Mouse (Mus musculus) olfactory bulb, adult 2 months (tissue): Measurements from ENCODE around the gene Gna15. TPM values are rescaled to one million over a fixed set of nuclear protein-coding genes. Genes with fewer than 3 reads are reported as not detected.

Source experiments
- H3K27ac ChIP-seq: fragments of 200-500 bp; 2 replicates; pipeline ENCODE4 v1.5.1; 2012; ENCODE audit warnings: low read depth, low read length; ENCODE audit not compliant: insufficient read depth
- H3K4me1 ChIP-seq: fragments of 200-500 bp; 2 replicates; pipeline ENCODE4 v1.6.1; 2012; ENCODE audit warnings: low read length; ENCODE audit not compliant: control insufficient read depth, insufficient read depth
- H3K4me3 ChIP-seq: fragments of 200-500 bp; 2 replicates; pipeline ENCODE4 v1.5.1; 2012; ENCODE audit warnings: mild to moderate bottlenecking, low read depth, low read length, moderate library complexity; ENCODE audit not compliant: insufficient read depth
- CTCF ChIP-seq: fragments of 200-500 bp; IDR thresholded peaks from 2 replicates; pipeline ENCODE4 v1.5.1; 2012; ENCODE audit warnings: low read depth, mild to moderate bottlenecking, low read length, moderate library complexity; ENCODE audit not compliant: insufficient read depth
- POLR2A ChIP-seq: fragments of 200-500 bp; IDR thresholded peaks from 2 replicates; pipeline ENCODE4 v1.6.1; 2012; ENCODE audit warnings: mild to moderate bottlenecking, low read depth, low read length, moderate library complexity; ENCODE audit not compliant: insufficient read depth
- WGBS: fragments of 180-500 bp; shearing (Covaris S2); methylation state at CpG from one replicate; pipeline ENCODE4 v1.1.7; 2018; 5-methylcytosine and 5-hydroxymethylcytosine counted together
- polyA plus RNA-seq: library from polyadenylated mRNA; stranded (reverse); fragments of >200 nt; gene quantifications from 2 replicates; pipeline ENCODE4 v1.2.4, GENCODE M21; 2012; ENCODE audit warnings: low replicate concordance; ENCODE audit not compliant: missing spikeins, insufficient read depth, insufficient read length

Gna15 gene
- polyA plus RNA-seq, 1 experiment, result not detected

- 50% methylated on average over 11 of the region's 11 CpGs for WGBS
- peaks cover 39% of the 10 kb centered on the region for H3K4me1 ChIP-seq
- H3K27ac ChIP-seq, result no peak overlapping the region
- no peak overlapping the region for H3K4me3 ChIP-seq
- TF ChIP-seq CTCF (no peak), POLR2A (no peak)
Measured at GRCm38 (mm10) chr10:81460951-81461350, 63.1 kb downstream of the Gna15 start.

DNA sequence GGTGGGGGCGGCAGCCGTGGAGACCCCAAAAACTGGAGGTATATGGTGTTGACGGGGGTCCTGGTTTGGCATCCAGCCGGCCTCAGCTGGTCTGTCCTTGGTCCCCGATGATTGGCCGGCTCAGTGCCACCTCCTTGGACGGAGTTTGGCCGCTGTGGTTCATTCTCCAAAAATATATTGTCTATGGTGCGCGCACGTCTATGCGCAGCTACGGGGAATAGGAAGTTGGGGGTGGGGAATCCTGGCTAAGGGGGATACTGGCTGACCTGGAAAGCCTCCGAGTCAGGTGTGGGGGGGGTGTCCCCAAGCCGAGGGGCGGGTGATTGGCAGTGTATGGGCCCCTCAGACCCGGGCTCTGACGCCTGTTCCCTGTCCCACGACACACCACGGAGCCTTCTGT, 63.6 kb downstream of the Gna15 start:
- TF ChIP-seq CTCF (no peak), POLR2A (no peak)
- Histone ChIP-seq H3K4me1 (peaks cover 41% of the 10 kb centered on the region), H3K27ac (no peak overlapping the region), H3K4me3 (no peak overlapping the region)
- WGBS, result 40% methylated on average over 20 of the region's 20 CpGs

- Histone ChIP-seq H3K4me3 (no peak overlapping the region), H3K4me1 (peaks cover 34% of the 10 kb centered on the region), H3K27ac (no peak overlapping the region)
- WGBS, result 69% methylated on average over 21 of the region's 21 CpGs
- no peak for TF ChIP-seq POLR2A
- TF ChIP-seq CTCF, result no peak
Measured at GRCm38 (mm10) chr10:81459399-81459798, 64.6 kb downstream of the Gna15 start.

- 71% methylated on average over 6 of the region's 6 CpGs for WGBS
- Histone ChIP-seq H3K4me1 (peaks cover 31% of the 10 kb centered on the region), H3K4me3 (no peak overlapping the region), H3K27ac (no peak overlapping the region)
- TF ChIP-seq POLR2A (no peak), CTCF (no peak)
Measured at GRCm38 (mm10) chr10:81458267-81458666, 65.8 kb downstream of the Gna15 start.

DNA sequence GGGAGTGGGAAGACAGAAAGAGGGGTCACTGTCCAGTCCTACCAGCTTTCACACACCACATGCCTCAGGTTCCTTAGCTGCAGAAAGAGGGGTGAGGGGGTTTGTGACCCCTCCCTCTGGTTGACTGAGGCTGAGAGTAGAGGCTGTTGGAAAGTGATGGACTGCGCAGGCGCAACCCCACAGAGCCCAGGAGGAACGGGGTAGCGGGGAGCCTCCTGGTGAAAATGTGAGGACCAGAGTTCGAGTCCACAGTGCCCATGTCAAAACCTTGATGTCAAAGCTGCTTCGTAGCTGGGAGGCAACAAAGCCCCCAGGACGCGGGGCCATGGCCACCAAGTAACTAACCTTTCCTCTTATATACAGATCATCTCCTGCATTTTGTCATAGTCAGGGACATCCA, 66.4 kb downstream of the Gna15 start:
- H3K27ac ChIP-seq, result no peak overlapping the region
- no peak overlapping the region for H3K4me3 ChIP-seq
- no peak for TF ChIP-seq CTCF
- no peak for TF ChIP-seq POLR2A
- peaks cover 37% of the 10 kb centered on the region for H3K4me1 ChIP-seq
- WGBS, result 81% methylated on average over 8 of the region's 8 CpGs

DNA sequence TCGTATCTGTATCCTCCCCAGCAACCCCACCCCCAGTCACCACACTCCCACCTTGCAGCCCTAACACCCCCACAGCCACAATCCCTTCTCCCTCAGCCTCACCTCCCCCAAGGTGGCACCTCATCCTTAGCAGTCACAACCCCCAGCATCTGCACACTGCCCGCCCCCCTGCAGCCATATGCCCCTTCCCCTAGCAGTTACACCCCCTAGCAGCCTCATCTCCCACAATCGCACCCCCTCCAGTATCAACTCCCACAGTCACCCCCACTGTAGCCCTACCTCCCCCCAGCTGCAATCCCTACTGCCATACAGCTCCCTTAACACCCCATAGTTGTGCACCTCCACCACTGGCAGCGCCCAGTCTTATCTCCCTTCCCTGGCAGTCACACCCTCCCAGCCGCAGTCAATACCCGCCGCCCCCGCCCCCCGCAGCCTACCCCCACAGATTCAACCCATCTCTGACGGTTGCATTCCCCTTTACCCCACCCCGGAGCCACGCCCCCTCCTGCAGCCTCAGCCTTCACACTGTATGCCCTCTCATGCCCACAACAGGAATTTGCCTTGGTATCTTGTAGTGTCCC, 67.0 kb downstream of the Gna15 start:
- TF ChIP-seq CTCF (no peak), POLR2A (no peak)
- Histone ChIP-seq H3K4me3 (no peak overlapping the region), H3K4me1 (peaks cover 43% of the 10 kb centered on the region), H3K27ac (no peak overlapping the region)
- WGBS, result 31% methylated on average over 12 of the region's 12 CpGs

- Histone ChIP-seq H3K27ac (no peak within 1 kb of the TSS), H3K4me3 (no peak within 1 kb of the TSS), H3K4me1 (peaks cover 33% of the 10 kb centered on the region)
- TF ChIP-seq POLR2A (no peak), CTCF (no peak)
- WGBS, result 57% methylated on average over 28 of the region's 28 CpGs
Measured at GRCm38 (mm10) chr10:81455181-81455895, 68.7 kb downstream of the Gna15 start, which contains the start of gene Nfic. Nfic (minus strand) TSS chr10:81455635.

DNA sequence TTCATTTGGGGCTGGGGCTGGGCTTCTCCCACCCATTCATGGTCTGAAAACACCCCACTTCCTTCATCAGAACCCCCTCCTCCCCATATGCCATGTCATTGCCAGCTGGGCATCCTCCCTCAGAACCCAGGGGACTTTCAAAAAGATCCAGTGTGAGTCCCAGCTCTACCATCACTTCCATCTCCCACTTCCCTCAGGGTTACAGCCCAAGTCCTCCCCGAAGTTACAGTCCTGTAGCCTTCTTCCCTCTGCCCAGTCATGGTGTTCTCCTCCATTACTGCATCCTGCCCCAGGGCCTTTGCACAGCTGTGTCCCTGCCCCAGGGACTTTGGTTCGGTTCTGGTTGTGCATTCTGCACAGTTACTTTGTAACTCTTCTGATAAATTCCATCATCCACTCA, 69.9 kb downstream of the Gna15 start:
- Histone ChIP-seq H3K27ac (no peak overlapping the region), H3K4me3 (no peak overlapping the region), H3K4me1 (peaks cover 30% of the 10 kb centered on the region)
- WGBS, result 81% methylated on average over 2 of the region's 2 CpGs
- no peak for TF ChIP-seq CTCF
- no peak for TF ChIP-seq POLR2A

DNA sequence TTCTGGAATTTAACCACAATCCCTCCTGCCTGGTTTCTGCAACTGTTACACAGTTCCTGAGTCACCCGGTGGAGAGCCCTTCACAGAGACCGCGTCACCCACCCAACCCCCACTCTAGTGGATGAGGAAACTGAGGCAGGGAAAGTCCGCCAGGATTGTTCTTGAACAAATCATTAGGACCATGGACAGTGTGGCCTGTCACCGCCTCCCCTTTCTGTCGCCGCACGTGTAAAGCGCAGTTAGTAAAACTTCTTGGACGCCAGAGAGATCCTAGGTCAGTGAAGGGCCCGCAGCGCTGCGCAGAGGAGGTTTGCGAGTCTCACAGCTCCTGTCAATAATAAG, 71.1 kb downstream of the Gna15 start:
- TF ChIP-seq CTCF (no peak), POLR2A (no peak)
- H3K4me1 ChIP-seq, result peaks cover 30% of the 10 kb centered on the region
- H3K27ac ChIP-seq, result no peak overlapping the region
- WGBS, result 12% methylated on average over 14 of the region's 14 CpGs
- no peak overlapping the region for H3K4me3 ChIP-seq

Other genes with a start within 250 kb of the Gna15 start
- gene Tjp3, start 232.6 kb downstream of the Gna15 start, polyA plus RNA-seq, result not detected in 2 replicates
- gene Pip5k1c, start 231.3 kb downstream of the Gna15 start, polyA plus RNA-seq, result 935 TPM in 1 of 2 replicates, not detected in the other
- gene Cactin, start 203.1 kb downstream of the Gna15 start, polyA plus RNA-seq, result not detected in 2 replicates
- not detected in 2 replicates for gene Tbxa2r, start 195.5 kb downstream of the Gna15 start, polyA plus RNA-seq
- gene Gipc3, start 181.0 kb downstream of the Gna15 start, polyA plus RNA-seq, result not detected in 2 replicates
- gene Hmg20b, start 173.7 kb downstream of the Gna15 start, polyA plus RNA-seq, result not detected in 2 replicates
- not detected in 2 replicates for gene Mfsd12, start 166.7 kb downstream of the Gna15 start, polyA plus RNA-seq
- gene 4930404N11Rik, start 158.4 kb downstream of the Gna15 start, polyA plus RNA-seq, result not detected in 2 replicates
- not detected in 2 replicates for gene Fzr1, start 145.7 kb downstream of the Gna15 start, polyA plus RNA-seq
- gene Dohh, start 139.8 kb downstream of the Gna15 start, polyA plus RNA-seq, result not detected in 2 replicates
- gene Gm48551, start 139.8 kb downstream of the Gna15 start, polyA plus RNA-seq, result not detected in 2 replicates
- gene Gm48552, start 135.2 kb downstream of the Gna15 start, polyA plus RNA-seq, result not detected in 2 replicates
- not detected in 2 replicates for gene Smim24, start 131.2 kb downstream of the Gna15 start, polyA plus RNA-seq
- gene Nfic, start 68.6 kb downstream of the Gna15 start, polyA plus RNA-seq, result not detected in 2 replicates
- not detected in 2 replicates for gene Celf5, start 41.5 kb downstream of the Gna15 start, polyA plus RNA-seq
- gene Ncln, start 27.8 kb downstream of the Gna15 start, polyA plus RNA-seq, result 181 TPM in 1 of 2 replicates, not detected in the other
- not detected in 2 replicates for gene S1pr4, start 24.1 kb downstream of the Gna15 start, polyA plus RNA-seq
- not detected in 2 replicates for gene Gna11, start 21.0 kb upstream of the Gna15 start, polyA plus RNA-seq
- gene Aes, start 35.3 kb upstream of the Gna15 start, polyA plus RNA-seq, result 1,500 TPM in 1 of 2 replicates, not detected in the other
- gene Tle2, start 50.3 kb upstream of the Gna15 start, polyA plus RNA-seq, result not detected in 2 replicates
- gene Tle6, start 76.8 kb upstream of the Gna15 start, polyA plus RNA-seq, result not detected in 2 replicates
- gene BC025920, start 82.0 kb upstream of the Gna15 start, polyA plus RNA-seq, result not detected in 2 replicates
- not detected in 2 replicates for gene Sirt6, start 103.6 kb upstream of the Gna15 start, polyA plus RNA-seq
- not detected in 2 replicates for gene Ankrd24, start 104.3 kb upstream of the Gna15 start, polyA plus RNA-seq
- gene Gm10778, start 124.8 kb upstream of the Gna15 start, polyA plus RNA-seq, result not detected in 2 replicates
- not detected in 2 replicates for gene Zfp433, start 180.6 kb upstream of the Gna15 start, polyA plus RNA-seq
- not detected in 2 replicates for gene Gm3055, start 246.9 kb upstream of the Gna15 start, polyA plus RNA-seq